Mouse (Mus musculus) retina, adult 2 months (tissue): ENCODE measurements at regions not wholly inside any gene's neighbourhood (a gene's known extent, or its start where the extent isn't known, plus 50 kb on each side); places are given as distances from the start of the nearest gene placed in this dataset.

Source experiments
- DNase-seq: peaks from one replicate; pipeline ENCODE4 v3.0.0-alpha.2; 2012; ENCODE audit warnings: low read depth, low spot score

GRCm38 (mm10) chr4:12770131-12770780, 598.4 kb upstream of the Fam92a start:
- no peak for DNase-seq

GRCm38 (mm10) chr4:12769092-12769491, 597.3 kb upstream of the Fam92a start:
- no peak for DNase-seq

GRCm38 (mm10) chr4:12766763-12767162, 594.9 kb upstream of the Fam92a start:
- no peak for DNase-seq

GRCm38 (mm10) chr4:12750817-12751216, 579.0 kb upstream of the Fam92a start:
- DNase-seq: no peak

- DNase-seq: no peak
Observed at GRCm38 (mm10) chr4:12749874-12750273, 578.1 kb upstream of the Fam92a start.

GRCm38 (mm10) chr4:12743714-12744327, 572.0 kb upstream of the Fam92a start:
- DNase-seq: no peak

- no peak for DNase-seq
Observed at GRCm38 (mm10) chr4:12736411-12736810, 564.6 kb upstream of the Fam92a start.

- no peak for DNase-seq
Observed at GRCm38 (mm10) chr4:12700189-12700588, 528.4 kb upstream of the Fam92a start.

GRCm38 (mm10) chr4:12677814-12678213, 506.0 kb upstream of the Fam92a start:
- no peak for DNase-seq

GRCm38 (mm10) chr4:12671399-12671798, 499.6 kb upstream of the Fam92a start:
- DNase-seq: no peak

GRCm38 (mm10) chr4:12663176-12663575, 491.4 kb upstream of the Fam92a start:
- no peak for DNase-seq

GRCm38 (mm10) chr4:12662683-12663082, 490.9 kb upstream of the Fam92a start:
- DNase-seq: no peak

GRCm38 (mm10) chr4:12659084-12659483, 487.3 kb upstream of the Fam92a start:
- no peak for DNase-seq

- DNase-seq: no peak
Observed at GRCm38 (mm10) chr4:12658594-12658993, 486.8 kb upstream of the Fam92a start.

- no peak for DNase-seq
Observed at GRCm38 (mm10) chr4:12657820-12658219, 486.0 kb upstream of the Fam92a start.

- DNase-seq: no peak
Observed at GRCm38 (mm10) chr4:12656924-12657603, 485.2 kb upstream of the Fam92a start.

- no peak for DNase-seq
Observed at GRCm38 (mm10) chr4:12655457-12656228, 483.8 kb upstream of the Fam92a start.

GRCm38 (mm10) chr4:12654568-12655456, 483.0 kb upstream of the Fam92a start:
- DNase-seq: no peak

- DNase-seq: no peak
Observed at GRCm38 (mm10) chr4:12647732-12648131, 475.9 kb upstream of the Fam92a start.

- DNase-seq: no peak
Observed at GRCm38 (mm10) chr4:12642525-12642928, 470.7 kb upstream of the Fam92a start.

GRCm38 (mm10) chr4:12629375-12629821, 457.6 kb upstream of the Fam92a start:
- DNase-seq: no peak
